Mouse (Mus musculus) spleen, postnatal 36 days (tissue): ENCODE measurements at regions not wholly inside any gene's neighbourhood (a gene's known extent, or its start where the extent isn't known, plus 50 kb on each side); places are given as distances from the start of the nearest gene placed in this dataset.
"Not testable (repeated sequence)": the region's sequence is repeated elsewhere in the genome, so short reads cannot be mapped to it uniquely, and the experiment has no call there.

Experiments used
- DNase-seq, 2 experiments: peaks; one replicate each; pipeline ENCODE4 v3.0.0; 2022; ENCODE audit warnings: low spot score in 2 of 2, mixed read lengths in 1 of 2

- DNase-seq, result no peak
Measured at GRCm38 (mm10) chr14:60525979-60526378, 107.8 kb upstream of the Spata13 start.

- no peak for DNase-seq
Measured at GRCm38 (mm10) chr14:60526832-60527231, 107.0 kb upstream of the Spata13 start.

GRCm38 (mm10) chr14:60527951-60528350 is 105.8 kb upstream of the Spata13 start:
- DNase-seq, result peak; percentile 63 to 70

- DNase-seq, result no peak
Measured at GRCm38 (mm10) chr14:60528520-60528919, 105.3 kb upstream of the Spata13 start.

DNA sequence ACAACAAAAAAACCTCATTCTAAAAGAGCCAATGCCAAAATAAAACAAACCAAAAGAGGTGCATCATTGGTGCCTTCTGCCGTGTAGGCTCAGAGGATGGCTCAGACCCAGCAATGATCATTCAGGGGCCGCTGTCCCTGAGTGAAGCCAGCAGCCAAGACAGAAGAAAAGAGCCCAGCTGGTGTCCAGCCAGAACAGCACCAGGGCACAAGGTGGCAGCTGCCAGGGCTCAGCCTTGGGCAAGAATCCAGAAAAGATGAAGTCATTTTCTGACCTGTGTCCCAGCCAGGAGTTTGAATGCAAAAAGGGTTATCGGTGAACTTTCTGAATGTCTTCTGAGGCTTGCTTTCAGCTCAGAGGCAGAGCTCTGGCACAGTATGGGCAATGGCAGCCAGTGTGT is 104.8 kb upstream of the Spata13 start:
- DNase-seq, result peak in 1 of 2 experiments; percentile 22

- peak; percentile 27 to 35 for DNase-seq
Measured at GRCm38 (mm10) chr14:60529646-60530347, 104.0 kb upstream of the Spata13 start.

- no peak for DNase-seq
Measured at GRCm38 (mm10) chr14:60530348-60530711, 103.5 kb upstream of the Spata13 start.

DNA sequence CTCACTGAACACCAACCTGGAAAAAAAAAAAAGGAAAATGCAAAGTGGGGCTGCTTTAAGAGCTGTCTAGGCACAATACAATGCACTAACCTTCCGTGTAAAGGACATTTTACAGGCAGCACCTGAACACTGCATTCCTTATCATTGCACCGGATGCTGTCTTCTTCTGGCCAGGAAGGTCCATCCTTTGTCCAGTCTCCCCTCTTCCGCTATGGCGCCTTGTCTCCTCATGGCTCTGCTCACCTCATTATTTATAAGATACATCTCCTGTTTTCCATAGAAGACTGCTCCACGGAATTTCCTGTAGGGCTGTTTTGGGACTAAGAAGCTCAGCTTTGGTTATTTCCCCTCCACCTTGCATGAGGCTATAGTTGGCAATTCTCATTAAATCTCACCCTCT is 102.8 kb upstream of the Spata13 start:
- no peak for DNase-seq

DNA sequence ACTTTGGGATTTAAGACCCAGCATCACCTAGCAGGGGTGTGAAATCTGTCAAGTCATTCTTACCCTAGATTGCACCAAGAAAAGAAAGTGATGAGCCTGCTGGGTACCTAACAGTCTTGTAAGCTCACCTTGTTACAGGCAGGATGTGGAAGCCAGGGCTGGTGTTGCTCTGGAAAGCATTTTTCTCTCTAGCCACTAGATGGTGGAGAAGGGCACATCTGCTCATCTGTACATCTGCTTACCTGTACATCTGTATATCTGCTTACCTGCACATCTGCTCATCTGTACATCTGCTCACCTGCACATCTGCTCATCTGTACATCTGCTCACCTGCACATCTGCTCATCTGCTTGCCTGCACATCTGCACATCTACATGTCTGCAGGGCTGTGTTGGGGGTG is 102.0 kb upstream of the Spata13 start:
- DNase-seq, result no peak

DNA sequence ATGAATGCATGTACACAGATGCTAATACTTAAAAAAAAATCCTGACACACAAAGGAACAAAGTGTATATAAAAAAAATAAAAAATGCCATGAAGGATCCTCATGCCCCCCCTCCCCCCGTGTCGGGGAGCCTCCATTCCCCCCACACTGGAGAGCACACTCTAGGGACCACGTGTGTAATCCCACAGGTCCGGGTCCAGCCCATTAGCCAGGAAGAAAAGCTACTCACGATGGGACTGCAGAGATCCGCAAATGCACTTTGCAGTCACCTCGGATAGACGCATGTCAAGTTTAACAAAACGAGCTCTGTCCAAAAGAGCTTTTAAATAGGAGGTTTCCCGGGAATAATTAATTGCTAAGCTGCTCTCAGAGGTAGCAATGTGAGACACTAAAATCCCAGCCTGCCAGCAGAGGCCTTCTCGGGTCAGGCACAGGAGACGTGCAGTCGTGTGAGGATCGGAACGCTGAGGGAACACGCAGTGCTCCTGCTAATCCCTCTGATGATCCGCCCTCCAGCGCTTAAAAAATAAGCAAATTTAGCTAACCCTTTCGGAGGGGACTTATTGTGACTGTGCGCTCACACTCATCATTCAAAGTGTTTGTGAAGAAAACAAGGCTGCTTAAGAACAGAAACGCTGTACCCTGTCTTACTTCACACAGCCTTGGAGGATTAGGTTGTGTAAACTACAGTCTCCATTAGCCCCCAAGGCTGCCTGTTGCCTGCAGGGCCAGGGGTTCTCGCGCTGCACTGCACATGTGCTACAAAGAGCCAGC is 100.2 kb upstream of the Spata13 start:
- DNase-seq, result no peak

DNA sequence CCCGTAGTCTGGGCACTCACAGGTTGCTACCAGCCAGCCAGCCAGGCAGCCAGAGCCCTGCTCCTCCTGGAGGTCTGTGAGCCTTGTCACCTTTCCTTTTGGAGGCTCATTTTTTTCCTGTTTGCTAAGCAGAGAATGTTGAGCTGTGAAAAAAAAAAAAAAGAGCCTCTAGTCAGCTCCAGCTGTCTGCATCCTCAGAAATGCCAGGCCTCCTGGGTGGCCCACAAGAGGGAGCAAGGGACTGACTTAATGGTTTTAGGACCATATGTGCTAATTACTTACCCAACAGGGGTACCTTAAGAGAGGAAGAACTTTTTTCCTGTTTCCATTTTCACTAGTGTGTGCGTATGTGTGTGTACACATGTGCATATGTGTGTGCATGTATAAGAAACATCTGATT is 94.8 kb upstream of the Spata13 start:
- DNase-seq, result no peak

GRCm38 (mm10) chr14:60540111-60540510 is 93.7 kb upstream of the Spata13 start:
- DNase-seq, result no peak

- no peak for DNase-seq
Measured at GRCm38 (mm10) chr14:60541596-60541995, 92.2 kb upstream of the Spata13 start.

GRCm38 (mm10) chr14:60544767-60545166 is 89.0 kb upstream of the Spata13 start:
- no peak for DNase-seq

DNA sequence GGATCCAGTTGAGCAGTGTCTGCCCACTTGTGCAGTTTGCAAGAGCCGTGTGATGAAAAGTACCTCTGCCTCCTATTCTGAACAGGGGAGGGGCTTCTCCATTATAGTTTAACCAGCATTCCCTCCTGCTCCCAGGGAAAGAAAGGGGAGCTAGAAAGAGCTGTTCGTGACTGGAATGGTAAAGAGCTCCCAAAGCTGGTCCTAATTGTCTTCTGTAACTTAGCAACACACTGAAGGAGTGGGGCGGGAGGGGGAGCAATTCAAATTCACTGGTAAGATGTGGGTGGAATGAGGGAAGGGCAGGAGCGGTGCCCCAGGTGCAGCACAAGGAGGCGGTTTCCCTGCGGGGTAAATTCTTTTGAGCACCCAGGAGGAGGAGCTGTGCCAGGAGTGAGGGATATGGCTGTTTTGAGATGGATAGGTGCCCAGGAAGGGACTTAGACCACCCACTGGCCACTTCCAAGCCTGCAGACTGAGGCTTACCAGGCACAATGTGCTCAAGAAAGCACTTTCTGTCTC is 79.5 kb upstream of the Spata13 start:
- DNase-seq, result no peak

- no peak for DNase-seq
Measured at GRCm38 (mm10) chr14:60556541-60556940, 77.3 kb upstream of the Spata13 start.

GRCm38 (mm10) chr14:60557020-60557419 is 76.8 kb upstream of the Spata13 start:
- no peak for DNase-seq

- DNase-seq, result no peak
Measured at GRCm38 (mm10) chr14:60559376-60559775, 74.4 kb upstream of the Spata13 start.

DNA sequence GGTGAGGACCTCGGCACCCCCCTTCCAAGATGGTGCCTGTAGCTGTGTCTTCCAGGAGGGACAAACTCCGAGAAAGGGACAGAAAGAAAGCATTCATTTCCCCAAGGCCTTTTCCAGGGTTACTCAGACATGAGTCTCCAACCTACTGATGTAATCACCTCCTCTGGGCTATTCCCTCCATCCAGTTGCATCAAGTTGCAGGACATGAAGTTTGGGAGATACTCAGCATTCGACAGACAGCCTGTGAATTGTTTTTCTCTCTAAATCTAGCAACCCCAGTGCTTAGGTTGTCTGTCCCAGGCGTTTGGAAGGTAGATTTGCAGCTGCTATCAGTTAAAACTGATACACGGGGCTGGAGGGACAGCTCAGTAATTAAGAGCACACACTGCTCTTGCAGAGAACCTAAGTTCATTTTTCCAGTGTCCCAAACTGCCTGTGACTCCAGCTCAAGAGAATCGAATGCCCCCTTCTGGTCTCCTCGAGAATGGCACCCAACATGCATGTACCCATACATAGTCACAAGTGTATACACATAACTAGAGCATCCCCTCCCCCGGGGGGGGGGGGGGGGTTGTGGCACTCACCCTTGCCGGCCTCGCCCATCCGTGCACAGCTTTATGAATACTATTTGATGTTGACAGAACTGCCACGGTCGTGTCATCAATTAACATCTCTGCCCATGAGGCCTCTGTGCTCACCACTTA is 73.8 kb upstream of the Spata13 start:
- peak; percentile 17 to 28 for DNase-seq

DNA sequence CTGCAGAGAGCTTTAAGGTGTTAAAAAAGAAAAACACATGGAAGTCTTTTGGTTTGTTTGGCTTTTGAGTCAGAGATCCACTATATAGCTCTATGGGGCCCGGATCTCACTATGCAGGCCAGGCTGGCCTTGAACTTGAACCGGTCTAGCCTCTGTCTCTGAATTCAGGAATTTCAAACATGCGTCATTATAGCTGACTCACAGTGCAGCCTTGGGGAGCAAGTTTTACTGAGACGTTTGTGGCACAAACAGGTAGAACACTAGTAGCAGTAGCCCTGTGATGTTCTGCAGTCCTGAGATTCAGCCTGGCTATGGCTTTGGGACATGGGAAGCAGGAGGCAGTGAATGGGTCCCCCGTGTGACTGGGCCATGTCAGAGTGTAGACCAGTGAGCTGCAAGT is 57.5 kb upstream of the Spata13 start:
- DNase-seq, result no peak

GRCm38 (mm10) chr14:60580131-60580530 is 53.7 kb upstream of the Spata13 start:
- not testable (repeated sequence) for DNase-seq
